Comparison of ENCODE assay signal across 8 mouse cellular contexts in the genomic region with DNA sequence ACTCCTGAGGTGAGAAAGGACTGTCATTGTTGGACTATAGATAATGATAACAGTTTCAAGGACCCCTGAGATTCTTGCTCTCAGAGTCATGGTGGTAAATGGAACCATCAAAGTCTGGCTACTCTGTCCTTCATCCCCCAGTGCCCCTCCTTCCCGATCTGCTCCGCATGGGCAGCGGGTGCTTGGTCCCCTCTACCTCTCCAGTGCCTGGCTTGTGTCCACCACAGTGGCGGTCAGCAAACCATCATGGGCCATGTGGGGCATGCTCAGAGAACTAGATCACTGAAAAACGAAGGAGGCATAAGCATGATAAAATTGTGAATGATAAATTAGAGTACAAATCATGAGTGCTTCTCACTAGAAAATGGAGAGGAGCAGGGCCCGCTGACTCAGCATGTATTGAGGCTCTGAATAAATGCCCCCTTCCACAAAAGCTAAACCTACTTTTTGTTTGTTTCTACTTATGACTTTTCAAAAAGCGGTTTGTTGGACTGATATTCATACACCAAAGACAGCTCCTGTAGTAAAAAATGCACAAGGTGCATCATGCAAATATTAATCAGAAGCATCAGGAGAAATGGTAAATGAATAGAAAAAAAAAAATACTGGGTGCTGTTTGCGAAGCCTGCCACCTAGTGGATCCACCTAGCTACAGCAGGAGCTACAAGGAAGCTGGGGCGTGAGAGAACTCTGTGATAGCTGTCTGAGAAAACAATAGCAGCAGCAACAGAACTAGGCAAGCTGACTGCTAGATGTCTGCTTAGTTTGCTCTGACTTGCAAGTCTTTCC. TPM values are rescaled to one million over a fixed set of nuclear protein-coding genes. Genes with fewer than 3 reads are reported as not detected.
DNase-seq lines count a peak whose midpoint lies in the region; ATAC-seq and TF ChIP-seq lines count a peak whose summit lies in the region.

No protein-coding gene starts in this region.

- no peak overlapping the region for H3K9ac ChIP-seq in midbrain, embryonic 13.5 days (replicated peaks)
- no peak overlapping the region for H3K9ac ChIP-seq in heart, postnatal 0 days (replicated peaks; ENCODE audit: low read depth, low read length)
- H3K9ac ChIP-seq in midbrain, postnatal 0 days (replicated peaks; ENCODE audit: low read length, poor library complexity, severe bottlenecking) = no peak overlapping the region

- no peaks in the 10 kb centered on the region for H3K27me3 ChIP-seq in midbrain, embryonic 10.5 days (ENCODE audit: low read depth, poor library complexity, severe bottlenecking)
- no peaks in the 10 kb centered on the region for H3K27me3 ChIP-seq in midbrain, embryonic 13.5 days
- H3K27me3 ChIP-seq in heart, postnatal 0 days (ENCODE audit: control insufficient read depth, insufficient read depth, low read length) = no peaks in the 10 kb centered on the region
- H3K27me3 ChIP-seq in midbrain, postnatal 0 days (ENCODE audit: insufficient read depth, low read length) = no peaks in the 10 kb centered on the region

- ATAC-seq in midbrain, embryonic 13.5 days = no peak
- ATAC-seq in heart, postnatal 0 days (ENCODE audit: insufficient read depth, low read depth) = no peak; the same call in 1 of the 2 replicates
- ATAC-seq in midbrain, postnatal 0 days (ENCODE audit: low FRiP score) = no peak

- peaks cover 50% of the 10 kb centered on the region for H3K36me3 ChIP-seq in midbrain, embryonic 10.5 days
- H3K36me3 ChIP-seq in midbrain, embryonic 13.5 days = peaks cover 17% of the 10 kb centered on the region; the same call in 1 of the 2 replicates
- H3K36me3 ChIP-seq in heart, postnatal 0 days (replicated peaks; ENCODE audit: control insufficient read depth, insufficient read depth, low read length) = peaks cover 76% of the 10 kb centered on the region
- peaks cover 14% of the 10 kb centered on the region for H3K36me3 ChIP-seq in midbrain, postnatal 0 days (ENCODE audit: insufficient read depth, low read length)

- H3K4me2 ChIP-seq in midbrain, embryonic 13.5 days (replicated peaks) = no peak overlapping the region
- H3K4me2 ChIP-seq in heart, postnatal 0 days (ENCODE audit: low read depth, low read length) = no peak overlapping the region
- no peak overlapping the region for H3K4me2 ChIP-seq in midbrain, postnatal 0 days (ENCODE audit: low read depth, low read length, poor library complexity, severe bottlenecking)

- H3K9me3 ChIP-seq in midbrain, embryonic 10.5 days (replicated peaks) = no peaks in the 10 kb centered on the region
- no peaks in the 10 kb centered on the region for H3K9me3 ChIP-seq in midbrain, embryonic 13.5 days
- no peaks in the 10 kb centered on the region for H3K9me3 ChIP-seq in heart, postnatal 0 days (replicated peaks; ENCODE audit: control insufficient read depth, low read length)
- H3K9me3 ChIP-seq in midbrain, postnatal 0 days (ENCODE audit: low read length) = no peaks in the 10 kb centered on the region

- DNase-seq in midbrain, embryonic 10.5 days (ENCODE audit: low spot score) = peak; percentile 38
- DNase-seq in NIH3T3 (ENCODE audit: low read depth) = peak; percentile 81
- peak; percentile 60 for DNase-seq in embryo, embryonic 10 days (ENCODE audit: low spot score)
- peak; percentile 61 for DNase-seq in heart, postnatal 0 days (ENCODE audit: low spot score)
- peak; percentile 46 to 67 for DNase-seq in left cerebral cortex, adult 18-20 months (ENCODE audit: low spot score in 2 of 2)
- DNase-seq in midbrain, postnatal 0 days (ENCODE audit: low spot score) = peak; percentile 66
- peak; percentile 55 for DNase-seq in thymus, postnatal 14 days

- no peaks in the 10 kb centered on the region for H3K4me1 ChIP-seq in midbrain, embryonic 10.5 days
- peaks cover 4% of the 10 kb centered on the region; the same call in 1 of the 2 replicates for H3K4me1 ChIP-seq in midbrain, embryonic 13.5 days (replicated peaks)
- H3K4me1 ChIP-seq in heart, postnatal 0 days (ENCODE audit: control insufficient read depth, insufficient read depth) = no peaks in the 10 kb centered on the region
- H3K4me1 ChIP-seq in midbrain, postnatal 0 days (ENCODE audit: insufficient read depth, low read length) = no peaks in the 10 kb centered on the region

- H3K27ac ChIP-seq in midbrain, embryonic 10.5 days (replicated peaks) = no peak overlapping the region
- H3K27ac ChIP-seq in midbrain, embryonic 13.5 days = no peak overlapping the region
- H3K27ac ChIP-seq in heart, postnatal 0 days (ENCODE audit: low read depth) = no peak overlapping the region
- no peak overlapping the region for H3K27ac ChIP-seq in midbrain, postnatal 0 days (ENCODE audit: low read depth, low read length)

- 69% methylated on average over 9 of the region's 9 CpGs for WGBS in midbrain, embryonic 10.5 days
- WGBS in midbrain, embryonic 13.5 days = 68% methylated on average over 9 of the region's 9 CpGs
- WGBS in heart, postnatal 0 days = 67% methylated on average over 9 of the region's 9 CpGs
- WGBS in midbrain, postnatal 0 days = 70% methylated on average over 9 of the region's 9 CpGs

- H3K4me3 ChIP-seq in midbrain, embryonic 10.5 days = no peak overlapping the region
- H3K4me3 ChIP-seq in midbrain, embryonic 13.5 days (replicated peaks) = no peak overlapping the region
- no peak overlapping the region for H3K4me3 ChIP-seq in heart, postnatal 0 days (ENCODE audit: low read depth, low read length)
- H3K4me3 ChIP-seq in midbrain, postnatal 0 days (ENCODE audit: low read depth, low read length) = no peak overlapping the region

- TF ChIP-seq CTCF in heart, postnatal 0 days (IDR thresholded peaks at IDR 0.05; ENCODE audit: low read depth) = peak; percentile 84
- TF ChIP-seq CTCF in midbrain, postnatal 0 days (IDR thresholded peaks at IDR 0.05) = peak; percentile 84

- no peak for TF ChIP-seq EP300 in heart, postnatal 0 days (IDR thresholded peaks at IDR 0.05; ENCODE audit: low read depth)

RNA-seq across cellular contexts. Expression of a gene that starts 51.3 kb away (rescaled TPM):
- 0.45 and 0.51 TPM in 2 replicates for polyA plus RNA-seq in midbrain, embryonic 10.5 days (2016; fragmentation: Nextera tagmentation; extraction: Ambion mirVana)
- 0.30 and 0.36 TPM in 2 replicates for polyA plus RNA-seq in midbrain, embryonic 13.5 days (2015; fragmentation: Nextera tagmentation; extraction: Ambion mirVana)
- not detected in 2 replicates for total RNA-seq in heart, postnatal 0 days (2014; rRNA removed; ENCODE audit: low replicate concordance)
- 0.14 and 0.40 TPM in 2 replicates for polyA plus RNA-seq in heart, postnatal 0 days (2015; fragmentation: Nextera tagmentation; extraction: Ambion mirVana)
- 1 to 10 TPM; 1.6 to 2.7 TPM for total RNA-seq in left cerebral cortex, adult 18-20 months (2021)
- 1.3 and 3.2 TPM in 2 replicates for total RNA-seq in midbrain, postnatal 0 days (2014; rRNA removed)
- 0.58 and 0.60 TPM in 2 replicates for polyA plus RNA-seq in midbrain, postnatal 0 days (2015; fragmentation: Nextera tagmentation; extraction: Ambion mirVana)
